Mouse (Mus musculus) lung, adult 18-20 months (tissue): Measurements from ENCODE around the gene Mtif3.

Source experiments
- DNase-seq, 2 experiments: peaks; one replicate each; pipeline ENCODE4 v3.0.0; 2022; ENCODE audit warnings: mixed read lengths in 2 of 2

Gene Mtif3

DNA sequence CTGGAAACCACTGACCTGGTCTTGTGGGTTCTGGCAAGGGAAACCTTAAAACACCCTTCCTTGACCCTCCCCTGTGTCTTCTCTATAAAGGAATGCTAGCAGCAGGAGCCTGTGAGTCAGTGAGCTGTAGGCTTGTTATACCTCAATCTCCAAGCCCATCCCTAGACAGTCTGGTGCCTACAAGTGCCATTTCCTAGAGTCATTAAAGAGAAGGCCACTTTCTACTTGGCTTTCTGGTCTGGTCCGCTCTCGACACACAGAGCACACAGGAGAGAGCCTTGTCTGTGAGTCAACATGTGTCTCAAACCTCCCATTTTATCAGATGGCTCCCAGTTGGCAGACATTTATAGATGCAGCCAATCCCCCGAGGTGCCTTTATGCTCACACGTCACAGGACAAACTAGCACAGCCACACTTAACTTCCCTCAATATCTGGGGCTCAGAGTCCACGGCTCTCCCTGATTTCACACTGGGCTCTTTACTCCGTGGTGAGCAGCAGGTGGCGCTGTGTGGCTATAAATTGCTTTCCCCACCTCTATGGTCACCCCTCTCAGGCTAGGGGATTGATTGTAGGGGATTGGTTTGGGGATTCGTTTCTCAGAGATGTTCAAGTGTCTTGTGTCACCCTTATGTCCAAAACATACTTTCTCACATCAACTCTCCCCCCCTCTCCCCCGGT is 49.4 kb downstream of the Mtif3 start:
- DNase-seq = peak; percentile 41 to 43

DNA sequence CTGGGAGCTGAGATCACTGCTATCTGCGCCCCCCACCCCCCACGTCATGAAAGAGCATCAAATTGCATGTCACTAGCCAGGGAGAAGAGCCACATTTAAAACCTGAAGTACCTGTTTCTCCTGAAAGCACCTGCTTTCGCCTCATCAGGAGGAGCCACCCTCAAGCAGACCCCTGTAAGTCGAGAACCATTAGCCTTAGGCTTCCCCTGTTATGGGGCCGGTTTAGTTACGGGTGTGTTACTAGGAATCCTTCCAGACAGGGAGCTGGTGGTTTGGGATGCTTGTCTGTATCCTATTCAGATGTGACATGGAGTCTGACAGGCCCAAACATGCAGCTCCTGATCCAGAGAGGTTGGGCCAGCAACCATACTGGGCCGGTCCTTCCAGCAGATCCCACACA is 50.2 kb downstream of the Mtif3 start:
- DNase-seq = no peak

DNA sequence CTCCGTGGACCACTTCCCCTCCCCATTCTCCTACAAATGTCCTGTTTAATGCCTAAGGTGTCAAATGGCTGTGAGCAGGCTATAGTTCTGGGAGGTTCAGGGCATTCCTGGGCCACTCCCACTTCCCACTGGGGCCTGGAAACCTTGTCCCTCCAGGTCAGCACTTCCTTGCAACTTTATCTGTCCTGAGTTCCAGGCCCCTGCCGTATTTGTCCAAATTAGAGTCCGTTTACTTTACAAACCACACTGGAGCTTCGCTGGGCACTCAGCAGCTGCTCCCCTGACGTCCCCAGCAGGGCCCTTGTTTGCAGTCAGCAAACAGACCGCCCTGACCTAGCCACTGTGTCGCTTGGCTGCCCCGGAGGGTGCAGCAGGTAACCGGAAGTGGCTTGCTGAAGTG is 51.4 kb downstream of the Mtif3 start:
- DNase-seq = peak; percentile 44 to 71

DNA sequence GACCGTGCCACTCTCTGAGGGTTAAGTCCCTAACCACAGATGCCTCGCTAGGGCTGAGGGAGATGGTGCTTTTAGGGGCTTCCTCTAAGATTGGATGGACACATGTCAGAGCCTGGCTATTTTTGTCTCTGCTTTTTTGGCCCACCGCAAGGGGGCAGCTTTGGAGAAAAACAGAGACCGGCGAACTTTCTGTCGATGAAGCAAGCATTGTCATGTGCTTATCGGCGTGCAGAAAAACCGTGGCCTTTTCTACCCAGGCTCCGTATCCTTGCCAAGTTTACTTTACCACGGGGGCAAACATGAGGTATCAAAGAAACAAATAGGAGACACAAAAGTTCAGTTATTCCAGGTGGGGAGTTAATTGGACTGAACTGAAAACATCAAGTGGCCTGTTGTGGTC is 55.0 kb downstream of the Mtif3 start:
- DNase-seq = no peak

DNA sequence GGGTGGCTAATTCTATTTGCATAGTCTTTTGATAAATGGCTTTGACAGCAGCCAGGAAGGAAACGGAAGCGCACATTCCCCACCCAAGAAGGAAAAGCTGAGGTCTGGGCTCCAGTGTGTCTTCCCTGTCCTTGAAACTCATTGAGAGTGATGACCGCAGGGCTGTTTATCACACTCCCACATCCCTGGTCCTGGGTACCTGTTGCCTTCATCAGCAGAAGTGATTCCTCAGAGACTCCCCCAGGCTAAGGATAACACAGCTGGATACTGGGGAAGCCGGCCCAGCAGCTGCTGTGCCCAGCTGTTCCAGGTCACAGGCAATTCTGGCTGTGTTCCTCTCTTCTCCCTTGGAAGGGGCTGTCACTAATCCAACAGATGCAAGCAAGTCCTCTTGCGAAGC is 56.1 kb downstream of the Mtif3 start:
- peak in 1 of 2 experiments; percentile 11 for DNase-seq

DNA sequence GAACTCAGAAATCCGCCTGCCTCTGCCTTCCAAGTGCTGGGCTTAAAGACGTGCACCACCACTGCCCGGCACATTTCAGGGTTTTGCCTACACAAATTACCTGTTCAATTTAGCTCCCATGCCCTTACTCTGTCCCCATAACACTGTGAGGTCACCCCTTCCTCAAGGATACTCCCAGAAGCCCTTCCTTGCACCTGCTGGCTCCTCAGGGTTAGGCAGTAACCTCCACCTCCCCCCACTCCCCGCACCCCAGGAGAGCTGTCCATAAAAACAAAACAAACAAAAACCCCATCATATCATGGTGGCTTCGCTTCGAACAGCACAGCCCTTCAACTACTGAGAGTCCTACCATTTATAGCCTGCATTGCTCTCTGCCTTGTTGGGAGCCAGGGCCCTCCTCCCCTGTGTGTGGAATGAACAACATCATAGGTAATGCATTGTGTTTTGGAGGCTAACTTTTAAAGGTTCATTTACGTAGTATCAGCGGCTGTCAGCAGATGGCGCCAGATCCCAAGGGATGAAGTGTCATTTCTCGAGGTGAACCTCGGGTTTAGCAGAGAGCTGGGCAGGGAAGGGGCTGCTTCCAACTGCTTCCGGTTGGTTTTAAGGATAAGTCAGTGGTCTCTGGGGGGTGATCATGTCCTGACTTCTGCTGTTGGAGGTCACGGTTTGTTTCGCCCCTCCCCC is 58.0 kb downstream of the Mtif3 start:
- peak; percentile 64 for DNase-seq

DNA sequence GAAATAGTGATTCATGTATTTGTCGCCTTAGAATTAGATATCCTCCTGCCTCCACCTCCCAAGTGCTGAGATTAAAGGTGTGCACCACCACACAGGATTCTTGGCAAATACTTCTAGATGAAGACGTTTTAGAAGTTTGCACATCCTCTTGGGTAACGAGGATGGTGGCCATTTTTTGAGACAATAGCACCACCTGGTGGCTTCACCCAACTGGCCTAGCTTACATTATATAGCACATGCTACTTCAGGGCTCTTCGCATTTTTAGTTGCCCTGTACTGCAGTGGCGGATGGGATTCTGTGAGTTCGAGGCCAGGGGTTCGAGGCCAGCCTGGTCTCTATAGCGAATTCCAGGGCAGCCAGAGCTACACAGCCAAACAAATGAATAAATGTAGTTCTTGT is 59.2 kb downstream of the Mtif3 start:
- peak; percentile 67 to 77 for DNase-seq
